Mouse (Mus musculus): Measurements from ENCODE around the gene Dse.
A peak's percentile ranks its signal among the peaks of the same experiment; 100 is the strongest.
"Not testable (repeated sequence)": the region's sequence is repeated elsewhere in the genome, so short reads cannot be mapped to it uniquely, and the experiment has no call there.

Dse gene

DNA sequence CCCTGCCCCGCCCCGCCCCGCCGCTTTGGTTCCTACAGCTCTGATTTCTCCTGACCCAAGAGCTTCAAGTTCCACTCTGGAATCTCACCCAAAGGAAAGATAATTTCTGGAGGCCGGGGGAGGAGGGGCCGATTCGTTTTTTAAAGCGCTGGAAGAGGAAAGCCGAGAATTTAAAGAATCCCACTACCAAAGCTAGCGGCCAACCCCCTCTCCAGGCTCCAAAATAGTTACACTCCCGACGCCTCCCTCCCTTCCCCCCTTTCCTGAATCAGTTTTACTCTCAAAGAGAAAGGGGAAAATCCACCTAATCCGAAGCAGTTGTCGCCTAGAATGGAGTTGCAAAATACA lies at the start of gene Dse:
Gene Dse (minus strand): TSS at position 213 of the 348 bp plus-strand sequence.
- DNase-seq (ENCODE audit: low read depth in 1 of 2, low spot score in 2 of 2), result no peak

DNA sequence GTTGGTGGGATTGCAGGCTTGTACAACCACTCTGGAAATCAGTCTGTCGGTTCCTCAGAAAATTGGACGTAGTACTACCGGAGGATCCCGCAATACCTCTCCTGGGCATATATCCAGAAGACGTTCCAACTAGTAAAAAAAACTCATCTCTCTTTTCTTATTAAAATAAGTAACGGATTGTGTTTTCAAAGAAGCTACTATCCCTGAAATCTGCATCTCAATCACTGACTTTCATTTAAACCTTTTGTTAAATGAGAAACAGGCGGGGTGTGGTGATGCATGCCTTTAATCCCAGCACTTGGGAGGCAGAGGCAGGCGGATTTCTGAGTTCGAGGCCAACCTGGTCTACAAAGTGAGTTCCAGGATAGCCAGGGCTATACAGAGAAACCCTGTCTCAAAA lies 45.3 kb upstream of the Dse start:
- DNase-seq (ENCODE audit: low read depth in 1 of 2, low spot score in 2 of 2), result not testable (repeated sequence)

DNA sequence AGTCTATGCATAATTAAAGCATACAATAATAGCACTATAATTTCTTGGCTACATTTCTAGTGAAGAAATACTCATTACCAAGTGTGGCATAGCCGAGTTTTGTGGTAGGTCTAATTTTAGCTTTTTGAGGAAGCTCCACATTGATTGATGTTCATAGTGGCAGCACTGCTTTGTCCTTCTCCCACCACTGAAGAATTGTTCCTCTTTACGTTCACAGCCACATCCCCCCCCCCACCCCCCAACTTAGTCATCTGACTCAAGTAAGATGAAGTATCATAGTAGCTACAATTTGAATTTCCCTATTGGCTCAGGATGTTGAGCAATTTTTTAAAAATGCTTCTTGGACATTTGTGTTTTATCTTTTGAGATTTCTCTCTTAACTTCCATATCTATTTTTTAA lies 42.1 kb upstream of the Dse start:
- DNase-seq (ENCODE audit: low read depth in 1 of 2, low spot score in 2 of 2), result peak in 1 of 2 experiments; percentile 27

DNA sequence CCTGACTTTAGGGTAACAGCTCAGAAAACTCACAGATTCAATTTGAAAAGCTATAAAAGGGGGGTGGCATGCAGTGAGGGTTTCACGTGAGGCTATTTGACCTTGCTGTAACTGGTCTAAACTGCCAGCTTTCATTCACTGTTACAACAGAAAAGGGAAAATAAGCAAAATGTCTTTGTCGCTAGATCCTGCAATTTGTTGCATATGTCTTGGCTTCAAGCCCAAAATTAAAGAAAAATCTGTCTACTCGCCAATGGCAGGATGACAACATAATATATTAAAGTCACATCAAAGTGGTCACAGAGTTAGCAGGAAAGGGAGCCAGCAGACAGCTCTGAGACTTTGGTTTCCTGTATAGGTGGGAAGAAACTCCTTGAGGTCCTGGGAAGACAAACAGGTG lies 40.2 kb upstream of the Dse start:
- DNase-seq (ENCODE audit: low read depth in 1 of 2, low spot score in 2 of 2), result no peak

DNA sequence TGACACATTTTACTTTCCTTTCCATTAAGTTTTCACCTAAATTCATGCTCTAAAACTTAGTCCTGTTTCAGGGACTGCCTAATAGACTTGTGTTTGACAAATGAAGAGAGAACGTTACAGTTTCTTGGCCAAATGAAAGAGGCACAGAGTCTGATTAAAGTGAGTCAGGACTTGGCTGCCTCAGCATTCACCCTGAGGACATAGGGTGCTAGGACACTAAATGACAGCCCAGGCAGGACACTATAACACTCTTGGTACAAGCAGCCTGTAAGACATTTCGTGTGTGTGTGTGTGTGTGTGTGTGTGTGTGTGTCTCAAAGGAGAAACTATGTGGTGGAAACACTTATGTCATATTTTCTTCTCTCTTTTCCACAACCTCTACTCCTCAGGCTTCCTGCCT lies 38.6 kb upstream of the Dse start:
- no peak for DNase-seq (ENCODE audit: low read depth in 1 of 2, low spot score in 2 of 2)

DNA sequence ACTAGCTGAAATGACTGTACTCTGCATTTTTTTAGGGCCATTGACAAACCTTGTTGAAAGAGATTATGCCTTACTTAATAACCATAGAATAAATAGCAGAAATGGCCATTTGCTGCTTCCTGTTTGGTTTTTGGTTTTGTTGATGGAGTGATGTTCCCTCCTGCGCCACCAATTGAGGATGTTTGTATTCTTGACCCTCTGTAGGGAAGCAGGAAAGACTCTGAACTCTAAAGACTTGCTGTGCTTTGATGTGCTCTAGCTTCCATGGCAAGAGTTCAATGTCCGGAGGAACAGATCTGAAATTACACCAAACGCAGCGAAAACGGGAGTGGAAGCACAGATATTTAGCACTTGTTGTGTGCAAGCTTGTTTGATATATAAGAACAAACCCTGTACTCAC lies 37.2 kb upstream of the Dse start:
- DNase-seq (ENCODE audit: low read depth in 1 of 2, low spot score in 2 of 2), result peak in 1 of 2 experiments; percentile 6

DNA sequence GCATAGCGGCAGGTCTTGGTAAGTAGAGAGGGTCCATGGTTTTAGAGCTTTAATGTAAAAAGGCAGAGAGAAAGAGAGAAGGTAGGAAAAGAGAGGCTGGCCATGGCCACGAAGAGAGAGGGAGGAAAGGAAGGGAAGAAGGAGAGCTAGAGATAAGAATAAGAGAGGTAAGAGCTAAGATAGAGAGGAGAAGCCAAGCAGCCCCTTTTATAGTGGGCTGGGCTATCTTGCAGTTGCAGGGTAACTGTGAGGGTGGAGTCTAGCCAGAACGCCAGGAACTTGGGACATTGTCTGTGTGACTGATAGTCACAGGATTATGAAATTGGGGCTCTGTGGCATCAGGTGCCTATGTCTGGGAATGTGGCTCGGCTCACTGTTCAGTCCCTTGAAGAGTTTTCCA lies 31.0 kb upstream of the Dse start:
- DNase-seq (ENCODE audit: low read depth in 1 of 2, low spot score in 2 of 2), result no peak

DNA sequence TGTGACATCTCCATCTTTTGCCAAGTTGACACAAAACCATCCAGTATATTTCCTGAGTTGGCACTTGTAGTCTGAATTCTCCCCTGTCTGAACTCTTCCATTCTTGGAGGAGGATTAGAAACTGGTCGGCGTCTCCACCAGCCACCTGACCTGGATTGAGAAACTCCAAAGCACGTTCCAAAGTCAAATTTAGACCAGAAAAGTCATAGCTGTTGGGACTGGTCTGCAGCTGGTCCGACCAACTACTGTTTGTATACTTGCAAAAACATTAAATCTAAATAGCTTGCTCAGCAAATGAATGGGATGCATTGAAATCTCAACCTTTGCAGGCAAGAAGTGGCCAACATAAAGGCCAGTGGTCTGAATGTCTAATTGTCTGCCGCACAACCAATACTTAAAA lies 29.1 kb upstream of the Dse start:
- DNase-seq (ENCODE audit: low read depth in 1 of 2, low spot score in 2 of 2), result no peak

DNA sequence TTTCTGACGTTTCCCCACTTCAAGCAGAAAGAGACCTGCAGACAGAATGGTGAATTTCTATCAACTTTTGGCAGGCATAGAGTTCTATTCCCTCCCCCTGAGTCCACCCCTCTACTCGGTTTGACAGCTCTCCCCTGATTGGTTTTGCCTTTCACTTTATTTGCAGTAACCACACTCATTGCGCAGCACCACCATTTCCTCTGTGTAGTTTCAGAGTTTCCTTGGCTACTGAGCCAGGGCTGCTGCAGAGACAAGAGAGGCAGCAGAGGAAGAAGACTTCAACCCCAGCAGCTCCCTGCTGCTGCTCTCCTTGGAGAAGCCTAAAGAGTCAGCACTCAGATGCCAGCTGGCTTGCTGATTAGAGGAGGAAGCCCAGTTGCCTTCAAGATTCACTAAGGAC lies 27.9 kb upstream of the Dse start:
- DNase-seq (ENCODE audit: low read depth in 1 of 2, low spot score in 2 of 2), result peak in 1 of 2 experiments; percentile 3

DNA sequence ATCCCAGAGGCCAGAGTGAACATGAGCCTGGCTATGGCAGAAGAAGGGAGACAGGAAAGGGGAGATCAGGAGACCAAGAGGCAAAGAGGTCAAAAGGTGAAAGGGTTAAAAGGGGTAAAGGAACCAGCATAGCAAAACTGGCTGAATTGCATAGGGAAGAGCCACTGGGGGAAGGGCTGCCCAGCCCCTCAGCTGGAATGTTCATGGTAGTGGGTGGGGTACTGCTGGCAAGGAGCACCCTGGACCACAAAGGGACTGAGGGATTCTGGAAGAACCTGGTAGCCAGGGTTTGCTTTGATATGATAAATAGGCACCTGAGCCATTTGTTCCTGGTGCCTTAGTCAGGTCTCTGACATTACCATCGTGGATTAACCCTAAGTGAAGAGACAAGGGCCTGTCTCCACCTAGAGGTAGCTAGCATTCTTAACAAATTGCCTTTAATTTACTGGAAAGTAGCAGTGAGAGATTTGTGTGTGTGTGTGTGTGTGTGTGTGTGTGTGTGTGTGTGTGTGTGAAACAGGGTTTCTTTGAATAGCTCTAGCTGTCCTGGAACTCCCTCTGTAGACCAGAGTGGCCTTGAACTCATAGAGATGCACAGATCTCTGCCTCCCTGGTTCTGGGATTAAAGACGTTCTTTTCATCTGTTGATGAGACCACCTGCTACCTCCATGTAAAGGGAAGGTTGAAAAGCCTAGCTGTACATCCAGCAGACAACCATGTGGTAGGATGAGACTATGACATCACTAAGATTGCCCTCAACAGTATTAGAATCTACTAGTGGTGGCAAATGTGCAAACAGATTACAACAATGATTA lies 26.6 kb upstream of the Dse start:
- no peak for DNase-seq (ENCODE audit: low read depth in 1 of 2, low spot score in 2 of 2)

DNA sequence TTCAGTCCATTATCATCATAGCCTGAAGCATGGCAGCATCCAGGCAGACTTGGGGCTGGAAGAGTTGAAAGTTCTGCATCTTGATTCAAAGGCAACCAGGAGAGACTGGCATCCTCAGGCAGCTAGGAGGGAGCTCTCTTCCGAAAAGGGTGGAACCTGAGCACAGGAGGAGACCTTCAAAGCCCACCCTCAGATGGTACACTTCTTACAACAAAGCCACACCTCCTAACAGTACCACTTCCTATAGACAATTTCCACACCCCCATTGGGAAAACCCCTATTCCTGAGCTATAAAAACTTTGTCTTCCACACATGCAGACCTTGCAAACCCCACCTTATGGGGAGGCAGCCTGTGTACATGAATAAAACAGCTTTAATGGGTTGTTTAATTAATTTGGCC lies 25.9 kb upstream of the Dse start:
- no peak for DNase-seq (ENCODE audit: low read depth in 1 of 2, low spot score in 2 of 2)

DNA sequence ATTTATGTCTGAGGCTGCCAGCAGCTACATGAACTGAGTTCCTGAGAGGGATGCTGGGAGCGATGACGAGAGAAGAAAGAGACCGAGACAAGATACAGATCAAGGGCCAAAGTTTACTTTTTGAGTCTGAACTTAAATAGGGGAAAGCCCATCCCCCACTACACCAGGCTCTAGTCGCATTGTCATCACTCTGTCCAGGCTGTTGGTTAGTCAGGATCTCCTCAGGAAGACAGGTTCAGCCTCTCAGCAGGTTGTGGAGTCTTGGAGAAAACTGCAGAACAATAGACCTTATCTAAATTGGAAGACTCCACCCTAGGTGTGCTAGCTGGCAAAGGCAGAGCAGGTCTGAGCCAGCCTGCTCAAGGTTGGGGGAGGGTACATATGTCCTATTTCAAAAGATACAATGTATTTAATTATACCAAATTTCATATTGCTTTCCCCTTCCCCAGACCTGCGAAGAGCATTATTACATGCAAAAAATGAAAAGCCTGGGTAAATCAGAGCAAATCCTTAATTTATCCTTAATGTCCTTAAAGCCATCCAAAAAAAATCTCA lies 22.7 kb upstream of the Dse start:
- no peak for DNase-seq (ENCODE audit: low read depth in 1 of 2, low spot score in 2 of 2)

DNA sequence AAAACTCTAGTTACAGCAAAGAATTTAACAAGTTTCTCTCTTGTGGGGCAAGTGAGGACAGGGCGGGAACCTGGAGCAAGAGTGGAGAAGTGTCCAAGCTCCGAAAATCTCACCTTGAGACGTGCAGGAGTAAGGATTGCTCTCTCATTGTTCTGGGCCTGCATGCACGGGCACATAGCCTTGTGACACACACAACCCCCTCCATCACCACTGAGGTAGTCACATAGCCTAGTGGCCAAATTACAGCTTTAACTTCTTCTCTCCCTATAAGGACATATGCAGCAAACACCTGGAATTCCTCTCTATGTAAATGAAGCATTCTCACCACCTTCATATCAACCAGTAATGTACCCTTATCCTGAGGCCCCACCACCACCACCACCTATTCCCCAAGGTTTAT lies 22.0 kb upstream of the Dse start:
- no peak for DNase-seq (ENCODE audit: low read depth in 1 of 2, low spot score in 2 of 2)

DNA sequence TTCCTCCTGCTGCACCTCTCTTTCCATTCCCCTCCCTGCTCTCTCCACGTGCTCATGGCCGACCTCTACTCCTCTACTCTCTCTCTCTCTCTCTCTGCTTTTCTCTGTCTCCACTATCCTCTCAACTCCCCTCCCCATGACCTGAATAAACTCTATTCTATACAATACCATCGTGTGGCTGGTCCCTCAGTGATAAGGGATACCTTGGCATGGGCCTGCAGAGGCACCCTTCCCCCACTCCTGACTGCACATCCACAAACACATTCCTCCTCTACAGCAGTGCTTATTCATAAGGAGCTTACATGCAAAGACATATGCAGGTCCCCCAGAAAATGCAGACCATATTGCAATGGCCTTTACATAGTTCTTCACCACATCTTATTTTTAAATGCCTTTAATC lies 16.1 kb upstream of the Dse start:
- no peak for DNase-seq (ENCODE audit: low read depth in 1 of 2, low spot score in 2 of 2)

DNA sequence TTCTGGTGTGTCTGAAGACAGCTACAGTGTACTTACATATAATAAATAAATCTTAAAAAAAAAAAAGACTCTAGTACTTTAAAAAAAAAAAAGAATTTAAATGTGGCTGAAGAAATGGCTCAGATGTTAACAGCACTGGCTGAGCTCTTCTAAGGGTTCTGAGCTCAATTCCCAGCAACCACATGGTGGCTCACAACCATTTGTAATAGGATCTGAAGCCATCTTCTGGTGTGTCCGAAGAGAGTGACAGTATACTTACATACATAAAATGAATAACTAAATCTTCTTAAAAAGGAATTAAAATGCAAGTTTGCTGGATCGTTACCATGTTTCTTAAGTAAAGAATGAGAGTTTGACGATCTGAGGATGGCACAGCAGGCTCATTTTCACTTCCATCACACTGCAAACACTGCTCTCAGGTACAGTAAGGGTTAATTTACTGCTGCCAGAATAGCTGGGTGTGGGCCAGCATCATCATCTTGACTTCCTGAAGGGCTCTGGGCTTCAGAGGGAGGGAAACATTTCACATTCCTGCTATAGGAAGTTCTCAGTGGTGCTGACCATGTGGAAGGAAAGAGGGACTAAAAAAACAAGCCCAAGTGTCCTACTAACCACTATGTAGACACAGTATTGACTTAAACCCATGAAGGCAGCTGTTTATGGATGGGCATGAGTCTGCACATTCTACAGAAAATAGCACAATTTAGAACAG lies 14.6 kb upstream of the Dse start:
- no peak for DNase-seq (ENCODE audit: low read depth in 1 of 2, low spot score in 2 of 2)

DNA sequence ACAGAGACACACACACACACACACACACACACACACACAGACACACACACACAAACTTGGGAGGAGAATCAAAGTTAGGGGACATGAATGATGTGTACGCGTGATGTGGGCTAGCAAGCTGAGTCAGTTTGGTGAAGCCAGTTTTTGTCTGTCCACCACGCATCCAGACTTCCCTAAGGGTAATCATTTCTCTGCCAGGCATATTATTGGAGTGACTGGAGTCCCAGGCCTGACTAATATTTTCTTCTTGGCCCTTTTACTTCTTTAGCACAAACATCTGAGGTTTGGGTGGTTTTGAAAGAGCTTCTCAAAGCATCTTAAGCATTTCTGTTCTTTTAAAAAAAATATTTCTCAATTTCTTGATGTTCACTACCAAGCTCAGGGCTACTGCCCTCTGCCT lies 10.7 kb upstream of the Dse start:
- no peak for DNase-seq (ENCODE audit: low read depth in 1 of 2, low spot score in 2 of 2)

DNA sequence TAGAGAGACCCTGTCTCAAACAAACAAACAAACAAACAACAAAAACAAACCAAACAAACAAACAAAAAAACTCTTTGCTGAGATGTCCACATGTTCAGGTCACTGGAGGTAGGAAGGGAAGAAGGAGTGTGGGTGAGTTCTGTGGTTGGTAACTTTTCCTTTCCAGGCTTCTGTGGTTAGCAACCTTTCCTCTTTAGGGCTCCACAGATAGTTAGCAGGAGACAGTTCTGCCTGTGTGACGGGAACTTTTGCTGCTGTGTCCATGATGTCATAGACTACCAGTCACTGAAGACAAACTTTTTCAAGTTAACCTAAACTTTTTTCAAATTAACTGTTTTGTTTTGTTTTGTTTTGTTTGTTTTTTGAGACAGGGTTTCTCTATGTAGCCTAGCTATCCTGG lies 8.2 kb upstream of the Dse start:
- no peak for DNase-seq (ENCODE audit: low read depth in 1 of 2, low spot score in 2 of 2)

DNA sequence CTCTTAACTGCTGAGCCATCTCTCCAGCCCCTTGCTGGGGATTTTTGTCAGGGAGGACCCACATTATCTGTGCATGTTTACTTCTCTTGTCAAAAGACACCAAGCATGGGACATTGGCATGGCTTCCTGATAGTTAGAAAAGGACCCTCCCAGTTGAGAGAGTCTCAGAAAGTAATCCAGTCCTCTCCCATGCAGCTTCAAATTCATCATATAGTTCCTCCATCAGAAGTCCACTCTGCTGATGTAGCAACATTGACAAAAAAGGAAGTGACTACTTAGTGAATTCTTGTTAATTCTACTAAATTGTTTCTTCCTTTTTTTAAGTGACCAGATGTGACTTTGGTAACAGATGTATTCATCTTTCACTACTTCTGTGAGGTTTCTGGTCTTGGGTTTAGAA lies 2.4 kb upstream of the Dse start:
- DNase-seq (ENCODE audit: low read depth in 1 of 2, low spot score in 2 of 2), result peak in 1 of 2 experiments; percentile 23

DNA sequence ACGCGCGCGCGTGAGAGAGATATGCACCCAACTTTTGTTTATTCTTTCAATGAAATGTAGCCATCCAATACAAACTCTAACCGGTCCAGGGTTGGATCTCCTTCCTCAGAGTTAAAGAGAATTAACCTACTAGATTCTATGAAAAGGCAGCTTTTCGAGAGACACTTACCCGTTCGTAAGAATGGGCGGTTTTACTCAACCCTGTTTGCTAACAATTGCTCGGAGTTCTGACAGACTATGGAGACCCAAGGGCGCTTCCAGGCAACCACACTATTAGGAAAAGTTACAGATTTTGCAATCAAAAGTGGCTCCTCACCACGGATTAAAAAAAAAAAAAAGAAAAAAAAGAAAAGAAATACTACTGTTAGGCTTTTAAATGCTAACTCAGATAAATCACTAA lies 516 bp upstream of the Dse start:
- DNase-seq (ENCODE audit: low read depth in 1 of 2, low spot score in 2 of 2), result no peak

DNA sequence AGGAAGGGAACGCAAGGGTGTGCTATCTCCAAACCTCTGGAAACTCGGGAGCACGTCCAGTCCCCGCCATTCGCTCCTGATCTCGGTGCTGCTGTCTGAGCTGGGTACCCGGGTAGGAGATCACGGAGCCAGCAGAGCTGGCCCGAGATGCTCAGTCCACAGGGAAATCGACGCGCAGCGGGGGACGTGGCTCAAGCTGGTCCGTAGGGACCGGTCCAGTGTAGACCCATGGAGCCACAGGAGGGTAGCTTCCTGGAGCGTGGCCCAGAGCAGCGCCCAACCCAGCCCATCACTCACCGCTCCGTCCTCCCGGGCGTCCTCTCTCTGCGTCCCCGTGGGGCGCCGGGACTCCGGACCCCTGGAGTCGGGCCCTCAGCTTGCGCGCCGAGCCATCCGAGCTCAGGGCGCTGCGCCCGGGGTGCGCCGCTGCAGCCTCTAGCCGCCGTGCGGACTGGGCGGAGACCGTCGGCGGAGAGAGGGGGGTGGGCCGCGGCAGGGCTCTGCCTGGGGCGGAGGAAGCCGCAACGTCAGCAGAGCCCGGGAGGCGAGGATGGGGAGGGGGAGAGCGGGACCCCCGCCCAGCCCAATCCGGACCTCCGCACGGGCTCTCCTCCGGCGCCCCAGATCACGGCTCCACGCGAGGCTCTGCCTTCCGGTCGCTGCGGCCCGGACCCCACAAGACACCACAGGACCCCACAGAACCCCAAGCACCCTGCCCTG lies 572 bp downstream of the Dse start:
- peak in 1 of 2 experiments; percentile 15 for DNase-seq (ENCODE audit: low read depth in 1 of 2, low spot score in 2 of 2)

DNA sequence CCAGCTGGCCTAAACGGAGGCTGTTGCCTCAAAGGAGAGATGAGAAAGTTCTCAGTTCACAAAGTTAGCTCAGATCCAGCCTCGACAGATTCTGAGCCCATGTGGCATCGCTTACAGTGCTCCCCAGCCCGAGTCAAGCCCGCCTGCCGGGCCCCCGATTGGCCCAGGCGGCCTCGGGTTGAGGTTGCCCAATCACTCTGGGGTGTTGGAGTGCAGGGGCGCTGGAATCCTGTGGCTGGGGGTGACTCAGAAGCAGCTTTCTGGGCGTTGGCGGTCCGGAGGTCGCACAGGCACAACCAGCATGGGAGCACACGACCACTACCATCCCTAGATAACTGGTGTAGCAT lies 1.1 kb downstream of the Dse start:
- DNase-seq (ENCODE audit: low read depth in 1 of 2, low spot score in 2 of 2), result peak in 1 of 2 experiments; percentile 38

DNA sequence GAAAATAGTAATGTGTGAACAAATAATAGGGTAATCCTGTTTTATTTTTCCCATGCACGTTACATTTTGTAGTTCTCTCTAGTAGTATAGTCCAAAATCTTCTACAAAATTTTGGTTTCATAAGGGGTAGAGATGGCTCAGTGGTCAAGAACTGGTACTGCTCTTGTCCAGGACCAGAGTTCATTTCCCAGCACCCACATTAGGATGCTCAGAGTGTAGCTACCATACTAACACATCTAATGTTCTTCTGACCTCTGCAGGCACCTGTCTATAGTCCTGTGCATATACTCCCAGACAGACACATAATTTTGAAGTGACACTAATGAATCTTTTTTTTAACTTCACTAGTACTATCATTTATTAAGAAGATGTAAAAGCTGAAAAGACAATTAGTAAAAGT lies 1.7 kb downstream of the Dse start:
- DNase-seq (ENCODE audit: low read depth in 1 of 2, low spot score in 2 of 2), result no peak

All from monocyte, adult 2 months (primary cell).